Mouse (Mus musculus) testis, adult 2 months (tissue): ENCODE measurements around the gene Specc1. TPM values are rescaled to one million over a fixed set of nuclear protein-coding genes. Genes with fewer than 3 reads are reported as not detected.
A peak's percentile ranks its signal among the peaks of the same experiment; 100 is the strongest.

Experiments used
- H3K27ac ChIP-seq: fragments of 200-500 bp; 2 replicates; pipeline ENCODE4 v1.5.1; 2012; ENCODE audit warnings: low read depth, low read length; ENCODE audit not compliant: control insufficient read depth, insufficient read depth
- H3K27me3 ChIP-seq: fragments of 200-500 bp; 2 replicates; pipeline ENCODE4 v1.6.1; 2012; ENCODE audit warnings: mild to moderate bottlenecking, low read length, moderate library complexity; ENCODE audit not compliant: control insufficient read depth, insufficient read depth
- H3K36me3 ChIP-seq: fragments of 200-500 bp; 2 replicates; pipeline ENCODE4 v1.6.1; 2012; ENCODE audit warnings: mild to moderate bottlenecking, low read length; ENCODE audit not compliant: control insufficient read depth, insufficient read depth
- H3K4me1 ChIP-seq: fragments of 200-500 bp; 2 replicates; pipeline ENCODE4 v1.6.1; 2012; ENCODE audit warnings: low read length; ENCODE audit not compliant: control insufficient read depth, insufficient read depth
- H3K4me3 ChIP-seq: fragments of 200-500 bp; 2 replicates; pipeline ENCODE4 v1.5.1; 2012; ENCODE audit warnings: low read depth, mild to moderate bottlenecking, low read length, moderate library complexity, mixed read lengths; ENCODE audit not compliant: control insufficient read depth
- CTCF ChIP-seq: fragments of 200-500 bp; IDR thresholded peaks from 2 replicates; pipeline ENCODE4 v1.5.1; 2012; ENCODE audit warnings: low read depth, mild to moderate bottlenecking, inconsistent platforms, low read length, moderate library complexity; ENCODE audit not compliant: control insufficient read depth, insufficient read depth, insufficient replicate concordance
- POLR2A ChIP-seq: fragments of 200-500 bp; IDR thresholded peaks from 2 replicates; pipeline ENCODE4 v1.6.1; 2012; ENCODE audit warnings: low read depth, mild to moderate bottlenecking, inconsistent platforms, low read length, moderate library complexity; ENCODE audit not compliant: control insufficient read depth
- polyA plus RNA-seq: library from polyadenylated mRNA; depleted of rRNA; stranded (reverse); fragments of >200 nt; gene quantifications from 2 replicates; pipeline ENCODE4 v1.2.3, GENCODE M21; 2012

The Specc1 gene
- polyA plus RNA-seq, 1 experiment: 10.0 TPM

GRCm38 (mm10) chr11:62121365-62121764, 164.8 kb downstream of the Specc1 start:
- TF ChIP-seq CTCF (no peak), POLR2A (no peak)
- Histone ChIP-seq H3K36me3 (no peaks in the 10 kb centered on the region), H3K27ac (no peak overlapping the region), H3K27me3 (no peaks in the 10 kb centered on the region), H3K4me1 (no peaks in the 10 kb centered on the region), H3K4me3 (no peak overlapping the region)

- no peaks in the 10 kb centered on the region for H3K4me1 ChIP-seq
- no peak overlapping the region for H3K4me3 ChIP-seq
- no peak overlapping the region for H3K27ac ChIP-seq
- H3K27me3 ChIP-seq: no peaks in the 10 kb centered on the region
- H3K36me3 ChIP-seq: no peaks in the 10 kb centered on the region
- no peak for TF ChIP-seq POLR2A
- TF ChIP-seq CTCF: peak; percentile 76; the same call in 1 of the 2 replicates
Observed at GRCm38 (mm10) chr11:62127692-62128091, 171.1 kb downstream of the Specc1 start.

GRCm38 (mm10) chr11:62128197-62128596, 171.6 kb downstream of the Specc1 start:
- Histone ChIP-seq H3K36me3 (no peaks in the 10 kb centered on the region; the same call in 1 of the 2 replicates), H3K27me3 (no peaks in the 10 kb centered on the region), H3K4me1 (no peaks in the 10 kb centered on the region), H3K27ac (no peak overlapping the region), H3K4me3 (no peak overlapping the region)
- TF ChIP-seq POLR2A (no peak), CTCF (no peak)

GRCm38 (mm10) chr11:62130191-62130590, 173.6 kb downstream of the Specc1 start:
- TF ChIP-seq CTCF (no peak), POLR2A (no peak)
- Histone ChIP-seq H3K27me3 (no peaks in the 10 kb centered on the region), H3K4me1 (no peaks in the 10 kb centered on the region), H3K27ac (no peak overlapping the region), H3K36me3 (no peaks in the 10 kb centered on the region; the same call in 1 of the 2 replicates), H3K4me3 (no peak overlapping the region)

- TF ChIP-seq POLR2A (no peak), CTCF (no peak)
- Histone ChIP-seq H3K4me3 (no peak overlapping the region), H3K27ac (no peak overlapping the region), H3K27me3 (no peaks in the 10 kb centered on the region), H3K36me3 (no peaks in the 10 kb centered on the region; the same call in 1 of the 2 replicates), H3K4me1 (no peaks in the 10 kb centered on the region)
Observed at GRCm38 (mm10) chr11:62130685-62131295, 174.2 kb downstream of the Specc1 start.

GRCm38 (mm10) chr11:62131601-62132000, 175.0 kb downstream of the Specc1 start:
- no peak overlapping the region for H3K4me3 ChIP-seq
- no peaks in the 10 kb centered on the region for H3K4me1 ChIP-seq
- no peaks in the 10 kb centered on the region for H3K27me3 ChIP-seq
- H3K36me3 ChIP-seq: no peaks in the 10 kb centered on the region; the same call in 1 of the 2 replicates
- TF ChIP-seq CTCF (no peak), POLR2A (no peak)
- H3K27ac ChIP-seq: no peak overlapping the region

- no peak overlapping the region for H3K4me3 ChIP-seq
- TF ChIP-seq CTCF: no peak
- no peak for TF ChIP-seq POLR2A
- H3K4me1 ChIP-seq: no peaks in the 10 kb centered on the region
- no peak overlapping the region for H3K27ac ChIP-seq
- no peaks in the 10 kb centered on the region; the same call in 1 of the 2 replicates for H3K36me3 ChIP-seq
- no peaks in the 10 kb centered on the region for H3K27me3 ChIP-seq
Observed at GRCm38 (mm10) chr11:62134191-62134590, 177.6 kb downstream of the Specc1 start.
